Mouse (Mus musculus): ENCODE results near the gene Fcho2.
"Not testable (repeated sequence)": the region's sequence is repeated elsewhere in the genome, so short reads cannot be mapped to it uniquely, and the experiment has no call there.

The Fcho2 gene

GRCm38 (mm10) chr13:98815147-98815785, at the start of gene Fcho2:
Fcho2 (minus strand) TSS chr13:98815449.
- DNase-seq (ENCODE audit: low spot score in 2 of 2): peak; percentile 88 to 92

DNA sequence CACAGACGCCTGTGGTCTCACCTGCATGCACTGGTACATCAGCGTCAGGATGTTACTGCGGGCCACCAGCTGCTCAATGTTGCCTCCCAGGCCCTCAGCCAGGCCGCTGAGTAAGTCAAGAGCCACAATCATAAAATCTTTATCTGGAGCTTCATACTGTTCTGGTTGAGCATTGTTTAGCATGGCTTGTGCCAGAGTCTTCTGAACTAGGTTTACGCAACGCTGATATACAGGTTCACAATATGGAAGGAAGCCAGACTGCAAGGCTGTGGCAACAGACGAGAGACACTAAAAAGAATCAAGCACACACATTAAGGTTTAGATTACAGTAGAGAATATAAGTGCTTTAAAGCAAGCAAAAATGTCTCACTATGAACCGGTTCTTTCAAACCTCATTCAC, 40.0 kb upstream of the Fcho2 start:
- no peak for DNase-seq (ENCODE audit: low spot score in 2 of 2)

DNA sequence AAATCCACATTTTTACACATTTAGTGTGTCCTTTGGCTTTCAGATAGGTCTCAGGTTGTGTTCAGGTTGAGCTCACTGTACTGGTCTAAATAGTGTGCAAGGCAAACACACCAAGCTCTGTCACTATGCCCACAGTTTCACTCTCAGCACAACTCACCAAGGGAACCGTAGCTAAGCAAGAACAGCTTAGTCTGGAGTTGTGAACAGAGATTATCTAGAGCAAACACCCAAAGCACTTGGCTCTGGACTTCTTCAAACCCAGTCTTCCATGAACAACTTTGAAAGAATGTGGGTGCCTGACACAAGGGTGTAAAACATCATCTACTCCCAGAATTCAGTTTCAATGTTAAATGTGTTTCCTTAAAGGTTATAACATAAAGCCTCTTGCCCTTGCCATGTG, 30.5 kb upstream of the Fcho2 start:
- DNase-seq (ENCODE audit: low spot score in 2 of 2): no peak

DNA sequence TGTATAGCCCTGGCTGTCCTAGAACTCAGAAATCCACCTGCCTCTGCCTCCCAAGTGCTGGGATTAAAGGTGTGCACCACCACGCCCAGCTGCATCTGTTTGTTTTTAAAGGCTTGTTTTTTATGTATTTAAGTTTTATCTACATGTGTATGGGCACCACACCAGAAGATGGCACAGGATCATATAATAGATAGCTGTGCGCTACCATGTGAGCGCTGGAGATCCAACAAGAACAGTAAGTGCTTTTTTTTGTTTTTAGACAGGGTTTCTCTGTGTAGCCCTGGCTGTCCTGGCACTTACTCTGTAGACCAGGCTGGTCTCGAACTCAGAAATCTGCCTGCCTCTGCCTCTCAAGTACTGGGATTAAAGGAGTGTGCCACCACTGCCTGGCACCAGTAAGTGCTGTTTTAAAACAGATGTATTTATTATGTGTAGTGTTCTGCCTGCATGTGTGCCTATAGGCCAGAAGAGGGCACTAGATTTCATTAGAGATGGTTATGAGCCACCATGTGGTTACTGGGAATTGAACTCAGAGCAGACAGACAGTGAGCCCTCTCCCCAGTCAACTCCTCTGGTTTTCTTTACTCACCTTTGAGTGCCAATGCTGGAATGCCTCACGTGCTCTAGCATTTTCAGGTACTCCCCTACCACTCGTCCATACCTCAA, 21.3 kb upstream of the Fcho2 start:
- DNase-seq (ENCODE audit: low spot score in 2 of 2): no peak

GRCm38 (mm10) chr13:98835740-98836139, 20.5 kb upstream of the Fcho2 start:
- no peak for DNase-seq (ENCODE audit: low spot score in 2 of 2)

- no peak for DNase-seq (ENCODE audit: low spot score in 2 of 2)
Measured at GRCm38 (mm10) chr13:98834723-98835122, 19.5 kb upstream of the Fcho2 start.

- no peak for DNase-seq (ENCODE audit: low spot score in 2 of 2)
Measured at GRCm38 (mm10) chr13:98834199-98834598, 18.9 kb upstream of the Fcho2 start.

- DNase-seq (ENCODE audit: low spot score in 2 of 2): peak; percentile 26 to 43
Measured at GRCm38 (mm10) chr13:98832451-98833450, 17.5 kb upstream of the Fcho2 start.

- DNase-seq (ENCODE audit: low spot score in 2 of 2): not testable (repeated sequence)
Measured at GRCm38 (mm10) chr13:98829026-98829425, 13.8 kb upstream of the Fcho2 start.

DNA sequence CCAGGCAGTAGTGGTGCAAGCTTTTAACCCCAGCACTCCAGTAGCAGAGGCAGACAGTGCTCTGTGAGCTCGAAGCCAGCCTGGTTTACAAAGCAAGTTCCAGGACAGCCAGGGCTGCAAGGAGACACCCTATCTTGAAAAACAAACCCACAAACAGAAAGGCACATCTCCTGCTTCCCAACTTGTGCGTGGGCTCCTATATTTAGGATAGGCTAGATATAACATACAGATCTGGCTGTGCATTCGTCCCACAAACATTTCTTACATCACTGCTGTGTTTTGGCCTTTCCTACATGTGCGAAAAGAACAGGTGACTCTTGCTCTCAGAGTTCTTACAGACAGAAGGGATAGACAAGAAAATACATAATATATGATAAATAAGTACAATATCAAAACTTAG, 10.3 kb upstream of the Fcho2 start:
- DNase-seq (ENCODE audit: low spot score in 2 of 2): no peak

DNA sequence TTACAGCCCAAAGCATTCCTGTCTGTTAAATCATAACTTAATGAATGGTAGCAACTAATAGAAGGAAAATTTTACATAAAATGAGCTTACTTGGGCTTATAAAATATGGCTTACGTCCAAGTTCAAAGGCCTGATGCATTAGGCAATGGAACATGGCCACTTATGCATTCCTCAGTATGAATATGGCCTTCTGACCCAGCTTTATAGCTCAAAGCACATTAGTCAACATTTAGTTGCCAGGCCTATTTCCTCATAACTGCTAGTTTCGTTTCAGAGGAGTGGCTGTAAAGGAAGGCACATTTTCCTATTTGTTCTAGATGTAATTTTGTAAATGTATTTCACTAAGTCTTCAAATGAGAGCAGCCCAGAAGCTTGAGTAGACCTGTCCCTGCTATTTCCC, 3.8 kb upstream of the Fcho2 start:
- DNase-seq (ENCODE audit: low spot score in 2 of 2): no peak

- no peak for DNase-seq (ENCODE audit: low spot score in 2 of 2)
Measured at GRCm38 (mm10) chr13:98818205-98818604, 3.0 kb upstream of the Fcho2 start.

GRCm38 (mm10) chr13:98817766-98818165, 2.5 kb upstream of the Fcho2 start:
- DNase-seq (ENCODE audit: low spot score in 2 of 2): no peak

GRCm38 (mm10) chr13:98816981-98817660, 1.9 kb upstream of the Fcho2 start:
- not testable (repeated sequence) for DNase-seq (ENCODE audit: low spot score in 2 of 2)

GRCm38 (mm10) chr13:98816571-98816970, 1.3 kb upstream of the Fcho2 start:
- DNase-seq (ENCODE audit: low spot score in 2 of 2): no peak

DNA sequence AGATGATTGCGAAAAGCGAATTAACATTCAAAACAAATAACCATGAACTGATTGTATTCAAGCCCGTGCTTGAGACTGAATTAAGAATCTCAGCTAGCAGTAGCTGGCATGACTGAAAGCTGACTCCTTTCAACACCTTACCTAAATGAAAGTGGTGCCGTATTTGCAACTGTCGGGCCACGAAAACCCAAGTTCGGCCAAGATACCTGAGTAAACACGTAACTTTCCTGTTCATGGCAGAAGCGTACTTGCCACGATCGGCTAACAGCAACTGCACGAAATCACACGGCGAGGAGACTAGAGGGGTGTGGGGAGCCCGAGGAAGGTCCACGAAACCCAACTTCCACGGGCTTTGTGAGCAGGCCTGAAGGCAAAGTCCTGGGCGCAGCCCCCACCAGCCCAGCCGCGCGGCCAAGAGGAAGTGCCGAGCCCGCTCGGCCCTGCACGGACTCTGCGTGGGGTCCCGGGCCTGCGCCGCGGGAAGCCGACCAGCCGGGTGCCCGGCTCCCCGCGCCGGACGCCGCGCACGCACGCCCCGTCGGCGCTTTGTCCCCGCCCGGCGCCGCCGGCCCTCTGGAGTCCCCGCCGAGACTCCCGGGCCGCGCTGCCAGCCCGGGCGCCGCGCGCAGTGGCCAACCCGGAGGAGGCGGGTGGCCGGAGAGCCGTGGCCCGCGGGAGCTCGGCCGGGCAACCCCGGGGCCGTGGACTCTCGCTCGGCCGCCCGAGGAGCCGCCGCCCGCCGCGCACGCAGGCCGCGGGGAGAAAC, 791 bp downstream of the Fcho2 start:
- peak; percentile 44 for DNase-seq (ENCODE audit: low spot score in 2 of 2)

DNA sequence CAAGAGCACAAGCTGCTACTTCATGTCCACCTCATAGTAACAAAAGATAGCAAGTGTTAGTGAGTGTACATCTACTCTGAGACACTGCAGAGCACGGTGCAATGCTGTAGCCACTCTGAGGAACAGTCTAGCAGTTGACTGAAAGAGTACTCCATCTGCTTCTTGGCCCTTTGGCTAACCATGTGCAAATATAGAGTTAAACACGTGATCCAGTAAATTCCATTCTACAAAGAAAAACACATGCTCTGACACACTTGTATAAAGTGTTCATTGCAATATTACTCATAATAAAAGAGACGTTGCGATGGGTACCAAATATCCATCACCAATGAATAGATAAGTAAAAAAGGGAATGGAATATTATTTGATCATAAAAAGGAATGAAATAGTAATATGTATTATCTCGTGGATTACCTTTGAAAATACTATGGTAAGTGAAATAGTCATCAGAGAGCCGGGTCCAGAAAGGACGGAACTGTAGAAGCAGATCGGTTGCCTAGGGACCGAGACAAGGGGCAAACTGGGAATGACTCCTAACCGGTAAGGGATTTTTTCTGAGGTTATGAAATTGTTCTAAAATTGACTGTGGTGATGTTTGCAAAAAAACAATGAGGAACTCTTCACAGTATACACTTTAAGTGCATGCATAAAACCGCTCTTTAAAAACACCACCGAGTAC, 1.5 kb downstream of the Fcho2 start:
- DNase-seq (ENCODE audit: low spot score in 2 of 2): no peak

- no peak for DNase-seq (ENCODE audit: low spot score in 2 of 2)
Measured at GRCm38 (mm10) chr13:98813167-98813566, 2.1 kb downstream of the Fcho2 start.

DNA sequence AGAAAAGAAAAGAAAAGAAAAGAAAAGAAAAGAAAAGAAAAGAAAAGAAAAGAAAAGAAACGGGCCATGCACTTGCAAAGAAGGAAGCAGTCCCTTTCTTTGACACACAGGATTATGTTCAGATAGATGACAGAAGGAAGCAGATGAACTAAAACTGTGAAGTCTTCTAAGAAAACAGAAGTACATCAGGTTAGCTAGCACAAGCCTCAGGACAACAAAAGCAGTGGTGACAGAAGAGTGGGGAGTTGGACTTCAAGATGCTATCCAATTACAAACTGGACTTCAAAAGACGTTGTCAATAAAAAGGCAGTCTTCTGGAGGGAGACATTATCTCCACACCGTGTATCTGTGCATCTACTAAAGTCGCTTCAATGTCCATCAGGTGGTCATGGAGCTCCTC, 3.0 kb downstream of the Fcho2 start:
- DNase-seq (ENCODE audit: low spot score in 2 of 2): no peak

DNA sequence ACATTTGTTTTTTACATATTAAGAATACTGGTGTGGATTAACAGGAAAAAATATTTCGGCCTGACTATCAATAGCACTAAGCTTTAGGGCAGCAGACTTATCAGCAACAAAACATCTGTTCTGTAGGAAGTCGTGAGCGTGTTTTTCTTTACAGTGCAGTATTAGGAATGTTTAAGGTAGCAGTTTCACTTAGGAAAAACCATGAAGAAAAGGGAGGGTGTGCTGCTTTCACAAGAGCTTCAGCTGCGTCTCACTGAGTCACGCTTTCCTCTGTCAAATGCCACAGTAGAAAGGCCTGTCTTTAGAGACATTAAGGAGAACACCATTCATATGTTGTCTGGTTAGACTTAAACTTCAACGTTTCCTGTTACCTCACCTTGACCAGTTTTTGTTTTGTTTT, 5.1 kb downstream of the Fcho2 start:
- DNase-seq (ENCODE audit: low spot score in 2 of 2): peak in 1 of 2 experiments; percentile 40

All from natural killer cell, adult 2 months (primary cell).